Mouse (Mus musculus): ENCODE measurements at regions not wholly inside any gene's neighbourhood (a gene's known extent, or its start where the extent isn't known, plus 50 kb on each side); places are given as distances from the start of the nearest gene placed in this dataset.

GRCm38 (mm10) chr15:5414401-5414800 is 170.4 kb upstream of the Ptger4 start:
- in situ Hi-C loops (cut with MboI, MseI): loop anchor here in 1 of 2 experiments (10.0 to 25.0 kb wide), 2 partner anchors 50 to 1248 kb away; no protein-coding TSS in a partner anchor

- in situ Hi-C loops (cut with MboI, MseI): loop anchor here in 1 of 2 experiments (10.0 to 25.0 kb wide), 2 partner anchors 51 to 1246 kb away; no protein-coding TSS in a partner anchor
Observed at GRCm38 (mm10) chr15:5416031-5416430, 172.0 kb upstream of the Ptger4 start.

GRCm38 (mm10) chr15:5426641-5427040 is 182.7 kb upstream of the Ptger4 start:
- in situ Hi-C loops (cut with MboI, MseI): loop anchor here in 1 of 2 experiments (10.0 kb wide), 1 partner anchor 598 kb away; no protein-coding TSS in a partner anchor

- in situ Hi-C loops (cut with MboI, MseI): loop anchor here in 1 of 2 experiments (10.0 kb wide), 1 partner anchor 597 kb away; no protein-coding TSS in a partner anchor
Observed at GRCm38 (mm10) chr15:5427319-5428048, 183.5 kb upstream of the Ptger4 start.

- in situ Hi-C loops (cut with MboI, MseI): no loop called here
Observed at GRCm38 (mm10) chr15:5432018-5432417, 188.0 kb upstream of the Ptger4 start.

GRCm38 (mm10) chr15:5437020-5437419 is 193.0 kb upstream of the Ptger4 start:
- in situ Hi-C loops (cut with MboI, MseI): no loop called here

- in situ Hi-C loops (cut with MboI, MseI): loop anchor here (5.0 to 10.0 kb wide), 4 partner anchors 204 to 1119 kb away; partner anchors contain the start of genes Ptger4 (in 2 of the 2) and Card6 (in 1 of the 2)
Observed at GRCm38 (mm10) chr15:5446040-5446755, 202.2 kb upstream of the Ptger4 start.

- in situ Hi-C loops (cut with MboI, MseI): loop anchor here (5.0 to 10.0 kb wide), 4 partner anchors 205 to 1118 kb away; partner anchors contain the start of genes Ptger4 (in 2 of the 2) and Card6 (in 1 of the 2)
Observed at GRCm38 (mm10) chr15:5446756-5447314, 202.8 kb upstream of the Ptger4 start.

GRCm38 (mm10) chr15:5447707-5448496 is 203.9 kb upstream of the Ptger4 start:
- in situ Hi-C loops (cut with MboI, MseI): loop anchor here (5.0 to 10.0 kb wide), 4 partner anchors 206 to 1117 kb away; partner anchors contain the start of genes Ptger4 (in 2 of the 2) and Card6 (in 1 of the 2)

GRCm38 (mm10) chr15:5459083-5459482 is 215.1 kb upstream of the Ptger4 start:
- in situ Hi-C loops (cut with MboI, MseI): loop anchor here in 1 of 2 experiments (25.0 kb wide), 1 partner anchor 622 kb away; no protein-coding TSS in a partner anchor

- in situ Hi-C loops (cut with MboI, MseI): loop anchor here in 1 of 2 experiments (25.0 kb wide), 1 partner anchor 622 kb away; no protein-coding TSS in a partner anchor
Observed at GRCm38 (mm10) chr15:5459580-5459979, 215.6 kb upstream of the Ptger4 start.

GRCm38 (mm10) chr15:5462651-5463050 is 218.7 kb upstream of the Ptger4 start:
- in situ Hi-C loops (cut with MboI, MseI): loop anchor here in 1 of 2 experiments (10.0 to 25.0 kb wide), 2 partner anchors 118 to 625 kb away; no protein-coding TSS in a partner anchor

GRCm38 (mm10) chr15:5464732-5465131 is 220.7 kb upstream of the Ptger4 start:
- in situ Hi-C loops (cut with MboI, MseI): loop anchor here in 1 of 2 experiments (10.0 to 25.0 kb wide), 2 partner anchors 120 to 627 kb away; no protein-coding TSS in a partner anchor

- in situ Hi-C loops (cut with MboI, MseI): loop anchor here in 1 of 2 experiments (10.0 to 25.0 kb wide), 2 partner anchors 124 to 631 kb away; no protein-coding TSS in a partner anchor
Observed at GRCm38 (mm10) chr15:5468535-5469073, 224.6 kb upstream of the Ptger4 start.

- in situ Hi-C loops (cut with MboI, MseI): no loop called here
Observed at GRCm38 (mm10) chr15:5475389-5475995, 231.5 kb upstream of the Ptger4 start.

- in situ Hi-C loops (cut with MboI, MseI): no loop called here
Observed at GRCm38 (mm10) chr15:5493286-5493685, 249.3 kb upstream of the Ptger4 start.

GRCm38 (mm10) chr15:5495187-5495849 is 251.3 kb upstream of the Ptger4 start:
- in situ Hi-C loops (cut with MboI, MseI): loop anchor here in 1 of 2 experiments (5.0 kb wide), 1 partner anchor 103 kb away; no protein-coding TSS in a partner anchor

- in situ Hi-C loops (cut with MboI, MseI): loop anchor here in 1 of 2 experiments (5.0 kb wide), 1 partner anchor 104 kb away; no protein-coding TSS in a partner anchor
Observed at GRCm38 (mm10) chr15:5495954-5496353, 252.0 kb upstream of the Ptger4 start.

GRCm38 (mm10) chr15:5504502-5504901 is 260.5 kb upstream of the Ptger4 start:
- in situ Hi-C loops (cut with MboI, MseI): loop anchor here in 1 of 2 experiments (25.0 kb wide), 1 partner anchor 267 kb away; the partner anchor contains the start of gene Ptger4

Data from T-helper 17 cell (primary cell).